Mouse (Mus musculus) CH12.LX (cell line): ENCODE results near the gene Atp13a2. TPM values are rescaled to one million over a fixed set of nuclear protein-coding genes. Genes with fewer than 3 reads are reported as not detected.
A peak's percentile ranks its signal among the peaks of the same experiment; 100 is the strongest.

Experiments used
- DNase-seq: peaks from one replicate; pipeline ENCODE4 v3.0.0-alpha.2; 2013; ENCODE audit errors: extremely low read depth
- H3K27ac ChIP-seq: 2 replicates; pipeline ENCODE4 v1.5.1; 2012; ENCODE audit warnings: low read depth, mild to moderate bottlenecking, control low read depth, moderate library complexity; ENCODE audit not compliant: insufficient read depth
- H3K27me3 ChIP-seq: replicated peaks from 2 replicates; pipeline ENCODE3; 2012; ENCODE audit warnings: inconsistent platforms
- H3K36me3 ChIP-seq, 2 experiments: replicated peaks in 1 of 2; 2 replicates each; pipeline versions ENCODE3 to v1.6.1; 2012; ENCODE audit warnings: inconsistent platforms in 1 of 2, low read length in 1 of 2, mild to moderate bottlenecking in 1 of 2, mixed read lengths in 1 of 2, moderate library complexity in 1 of 2; ENCODE audit not compliant: control insufficient read depth in 1 of 2, insufficient read depth in 1 of 2
- H3K4me1 ChIP-seq, 2 experiments: 2 replicates each; pipeline ENCODE4 v1.6.1; 2012; ENCODE audit warnings: inconsistent platforms in 1 of 2, moderate library complexity in 1 of 2; ENCODE audit not compliant: insufficient read depth in 2 of 2, control insufficient read depth in 1 of 2
- H3K4me2 ChIP-seq: 2 replicates; pipeline ENCODE4 v1.6.1; 2012; ENCODE audit warnings: low read depth, mild to moderate bottlenecking, control low read depth; ENCODE audit not compliant: poor library complexity, insufficient read depth, severe bottlenecking
- H3K4me3 ChIP-seq, 3 experiments: fragments of 150-350 bp in 1 of 3; sonication (generic) in 1 of 3; replicated peaks in 1 of 3; 2 replicates each; pipeline versions ENCODE3 to v1.5.1; 2011 to 2012; ENCODE audit warnings: low read depth in 2 of 3, low read length in 2 of 3, mild to moderate bottlenecking in 2 of 3, moderate library complexity in 2 of 3, control low read depth in 1 of 3, improper control_type of control experiment in 1 of 3, inconsistent platforms in 1 of 3, mixed read lengths in 1 of 3; ENCODE audit not compliant: poor library complexity in 1 of 3
- H3K79me2 ChIP-seq: replicated peaks from 2 replicates; pipeline ENCODE4 v1.6.1; 2012; ENCODE audit warnings: mild to moderate bottlenecking, moderate library complexity; ENCODE audit not compliant: control insufficient read depth, poor library complexity, insufficient read depth, severe bottlenecking; ENCODE audit errors: extremely low read depth
- H3K9ac ChIP-seq: 2 replicates; pipeline ENCODE4 v1.6.1; 2012; ENCODE audit warnings: low read depth, mild to moderate bottlenecking, control low read depth, moderate library complexity; ENCODE audit not compliant: insufficient read depth
- H3K9me3 ChIP-seq: replicated peaks from 2 replicates; pipeline ENCODE3; 2012; ENCODE audit warnings: low read length, inconsistent platforms, mixed read lengths
- BHLHE40 ChIP-seq: IDR thresholded peaks from 2 replicates; pipeline ENCODE4 v1.6.1; 2011; ENCODE audit warnings: mild to moderate bottlenecking, low read depth, low read length, improper control_type of control experiment
- CHD1 ChIP-seq: IDR thresholded peaks from 2 replicates; pipeline ENCODE4 v1.6.1; 2012; ENCODE audit warnings: low read depth, low read length, improper control_type of control experiment, inconsistent platforms
- E2F4 ChIP-seq: IDR thresholded peaks from 2 replicates; pipeline ENCODE4 v1.6.1; 2011; ENCODE audit warnings: low read depth, low read length, improper control_type of control experiment; ENCODE audit not compliant: insufficient replicate concordance
- GABPA ChIP-seq: IDR thresholded peaks from 2 replicates; pipeline ENCODE4 v1.6.1; 2012; ENCODE audit warnings: low read depth, low read length, improper control_type of control experiment, inconsistent platforms; ENCODE audit not compliant: insufficient replicate concordance
- HCFC1 ChIP-seq: IDR thresholded peaks from 2 replicates; pipeline ENCODE4 v1.6.1; 2012; ENCODE audit warnings: low read depth, mild to moderate bottlenecking, inconsistent platforms, low read length, improper control_type of control experiment
- JUN ChIP-seq: IDR thresholded peaks from 2 replicates; pipeline ENCODE4 v1.6.1; 2011; ENCODE audit warnings: low read depth, mild to moderate bottlenecking, low read length, improper control_type of control experiment, moderate library complexity; ENCODE audit not compliant: insufficient read depth
- MAFK ChIP-seq: IDR thresholded peaks from 2 replicates; pipeline ENCODE4 v1.6.1; 2011; ENCODE audit warnings: low read length, improper control_type of control experiment; ENCODE audit not compliant: insufficient replicate concordance
- MEF2A ChIP-seq: IDR thresholded peaks from 2 replicates; pipeline ENCODE4 v1.6.1; 2014; ENCODE audit warnings: low read depth, mild to moderate bottlenecking, inconsistent platforms, low read length, improper control_type of control experiment, borderline replicate concordance
- NRF1 ChIP-seq: IDR thresholded peaks from 2 replicates; pipeline ENCODE4 v1.6.1; 2014; ENCODE audit warnings: low read depth, mild to moderate bottlenecking, inconsistent platforms, low read length, improper control_type of control experiment, moderate library complexity
- POLR2A ChIP-seq: IDR thresholded peaks from 2 replicates; pipeline ENCODE4 v1.6.1; 2011; ENCODE audit warnings: low read depth, mild to moderate bottlenecking, improper control_type of control experiment, low read length
- POLR2AphosphoS2 ChIP-seq: IDR thresholded peaks from 2 replicates; pipeline ENCODE4 v1.6.1; 2011; ENCODE audit warnings: low read depth, low read length, improper control_type of control experiment
- RCOR1 ChIP-seq: conservative IDR thresholded peaks from 2 replicates; pipeline ENCODE4 v1.6.1; 2012; ENCODE audit warnings: low read depth, mild to moderate bottlenecking, inconsistent platforms, low read length, improper control_type of control experiment
- SMC3 ChIP-seq: IDR thresholded peaks from 2 replicates; pipeline ENCODE4 v1.6.1; 2011; ENCODE audit warnings: low read depth, low read length, improper control_type of control experiment
- TBP ChIP-seq: conservative IDR thresholded peaks from 2 replicates; pipeline ENCODE4 v1.6.1; 2011; ENCODE audit warnings: low read depth, low read length, improper control_type of control experiment
- TCF12 ChIP-seq: IDR thresholded peaks from 2 replicates; pipeline ENCODE4 v1.6.1; 2014; ENCODE audit warnings: low read depth, mild to moderate bottlenecking, inconsistent platforms, low read length, improper control_type of control experiment
- UBTF ChIP-seq: IDR thresholded peaks from 2 replicates; pipeline ENCODE4 v1.6.1; 2012; ENCODE audit warnings: low read depth, mild to moderate bottlenecking, inconsistent platforms, low read length, improper control_type of control experiment, moderate library complexity
- USF1 ChIP-seq: IDR thresholded peaks from 2 replicates; pipeline ENCODE4 v1.6.1; 2014; ENCODE audit warnings: low read depth, mild to moderate bottlenecking, inconsistent platforms, low read length, improper control_type of control experiment
- USF2 ChIP-seq: conservative IDR thresholded peaks from 2 replicates; pipeline ENCODE4 v1.6.1; 2011; ENCODE audit warnings: low read depth, low read length, improper control_type of control experiment
- ZC3H11A ChIP-seq: IDR thresholded peaks from 2 replicates; pipeline ENCODE4 v1.6.1; 2012; ENCODE audit warnings: low read depth, mild to moderate bottlenecking, inconsistent platforms, low read length, improper control_type of control experiment
- ZKSCAN1 ChIP-seq: IDR thresholded peaks from 2 replicates; pipeline ENCODE4 v1.6.1; 2012; ENCODE audit warnings: low read depth, inconsistent platforms, low read length, improper control_type of control experiment, borderline replicate concordance
- ZMIZ1 ChIP-seq: IDR thresholded peaks from 2 replicates; pipeline ENCODE4 v1.6.1; 2012; ENCODE audit warnings: low read depth, mild to moderate bottlenecking, inconsistent platforms, low read length, improper control_type of control experiment
- ZNF384 ChIP-seq: IDR thresholded peaks from 2 replicates; pipeline ENCODE4 v1.6.1; 2012; ENCODE audit warnings: low read depth, low read length, improper control_type of control experiment, inconsistent platforms
- dilution Hi-C: fragments of 300-500 bp; cut with MboI; formaldehyde crosslinking; loops from 2 replicates; pipeline ENCODE4 v1.14.3; 2020; ENCODE audit warnings: low sequenced_read_pairs; ENCODE audit not compliant: extremely low pct_unique_long_range_greater_than_20kb, extremely low pct_ligation_motif_present
- in situ Hi-C: fragments of 300-500 bp; cut with MboI; formaldehyde crosslinking; loops from 3 replicates; pipeline ENCODE4 v1.14.3; 2019; ENCODE audit warnings: low sequenced_read_pairs, low pct_ligation_motif_present, low pct_unique_long_range_greater_than_20kb, mixed read lengths
- polyA plus RNA-seq: library from polyadenylated mRNA; unstranded; fragments of >175 nt; gene quantifications from 2 replicates; pipeline ENCODE4 v1.2.1, GENCODE M21; 2012; ENCODE audit warnings: low read depth; ENCODE audit not compliant: insufficient read length
- total RNA-seq, 2 experiments: library from RNA; depleted of rRNA; stranded (reverse); fragments of 300-350 nt in 1 of 2; fragments of >200 nt in 1 of 2; gene quantifications; 2 replicates each; pipeline ENCODE4 v1.2.3; 2012 to 2014

Gene Atp13a2
- total and polyA plus RNA-seq, 3 experiments, result 22.2 to 54.7 (median 48.5) TPM

GRCm38 (mm10) chr4:140944356-140944755 lies 42.3 kb upstream of the Atp13a2 start:
- H3K27ac ChIP-seq, result no peak overlapping the region
- no peak overlapping the region for H3K4me2 ChIP-seq
- no peaks in the 10 kb centered on the region for H3K79me2 ChIP-seq
- peak; percentile 34 for DNase-seq
- no peak overlapping the region for H3K9ac ChIP-seq
- peaks cover 19% of the 10 kb centered on the region for H3K27me3 ChIP-seq
- H3K4me1 ChIP-seq, result peaks cover 3 to 15% of the 10 kb centered on the region in 2 experiments; a peak in 3 of 4 replicates
- H3K4me3 ChIP-seq, result no peak overlapping the region
- TF ChIP-seq CHD1 (no peak), E2F4 (no peak), SMC3 (no peak), ZC3H11A (no peak), UBTF (no peak), USF2 (no peak), USF1 (no peak), RCOR1 (no peak), MEF2A (no peak), TCF12 (no peak), ZMIZ1 (no peak), ZNF384 (no peak), HCFC1 (no peak), POLR2A (no peak), TBP (no peak), GABPA (no peak)
- TF ChIP-seq, all 38 proteins: peak for 0
- Histone ChIP-seq H3K9me3 (peaks cover 14% of the 10 kb centered on the region), H3K36me3 (no peaks in the 10 kb centered on the region)
- dilution Hi-C loops (no loop called here), in situ Hi-C loops (no loop called here)

- no peak overlapping the region for H3K4me3 ChIP-seq
- H3K4me1 ChIP-seq, result peaks cover 3 to 15% of the 10 kb centered on the region in 2 experiments; a peak in 3 of 4 replicates
- peaks cover 19% of the 10 kb centered on the region for H3K27me3 ChIP-seq
- H3K27ac ChIP-seq, result no peak overlapping the region
- no peak for TF ChIP-seq NRF1
- no peak for TF ChIP-seq POLR2AphosphoS2
- TF ChIP-seq MAFK, result no peak
- TF ChIP-seq ZC3H11A, result no peak
- TF ChIP-seq ZKSCAN1, result no peak
- no peak for TF ChIP-seq RCOR1
- no peak for TF ChIP-seq CHD1
- TF ChIP-seq ZNF384, result no peak
- no peak for TF ChIP-seq BHLHE40
- TF ChIP-seq JUN, result no peak
- TF ChIP-seq, all 38 proteins: peak for 0
- no peak overlapping the region for H3K9ac ChIP-seq
- in situ Hi-C loops, result no loop called here
- H3K9me3 ChIP-seq, result peaks cover 17% of the 10 kb centered on the region
- H3K79me2 ChIP-seq, result no peaks in the 10 kb centered on the region
- H3K36me3 ChIP-seq, result no peaks in the 10 kb centered on the region
- dilution Hi-C loops, result no loop called here
- no peak overlapping the region for H3K4me2 ChIP-seq
- no peak for DNase-seq
Observed at GRCm38 (mm10) chr4:140944961-140945442, 41.7 kb upstream of the Atp13a2 start.
